Mouse (Mus musculus): ENCODE measurements around the gene Pld1.
"Not testable (repeated sequence)": the region's sequence is repeated elsewhere in the genome, so short reads cannot be mapped to it uniquely, and the experiment has no call there.

- TF ChIP-seq TAL1, GATA1 (IDR thresholded peaks at IDR 0.05; ENCODE audit: low read length): not testable (repeated sequence)
Measured at GRCm38 (mm10) chr3:27945397-27945796, 6.9 kb downstream of the Pld1 start.
